Mouse (Mus musculus) layer of hippocampus, postnatal 14 days (tissue): ENCODE measurements around the gene Lpin1. TPM values are rescaled to one million over a fixed set of nuclear protein-coding genes. Genes with fewer than 3 reads are reported as not detected.

ENCODE experiments used
- DNase-seq, 2 experiments: peaks; one replicate each; pipeline ENCODE4 v3.0.0; 2021 to 2022; ENCODE audit warnings: low spot score in 2 of 2, mixed read lengths in 1 of 2
- total RNA-seq, 2 experiments: library from RNA; stranded (reverse); gene quantifications; 2 replicates each; pipeline ENCODE4 v1.2.3; 2021

The Lpin1 gene
- total RNA-seq, 2 experiments from 2014 or later, result 21.4 to 23.1 TPM

GRCm38 (mm10) chr12:16620230-16620629 lies 9.5 kb upstream of the Lpin1 start:
- DNase-seq, result no peak

- DNase-seq, result no peak
Observed at GRCm38 (mm10) chr12:16619453-16619852, 8.7 kb upstream of the Lpin1 start.

GRCm38 (mm10) chr12:16618512-16619274 lies 7.9 kb upstream of the Lpin1 start:
- peak; percentile 46 to 79 for DNase-seq

GRCm38 (mm10) chr12:16615738-16616137 lies 5.0 kb upstream of the Lpin1 start:
- DNase-seq, result no peak

GRCm38 (mm10) chr12:16614556-16614955 lies 3.8 kb upstream of the Lpin1 start:
- no peak for DNase-seq

- DNase-seq, result no peak
Observed at GRCm38 (mm10) chr12:16605624-16606023, 5.1 kb downstream of the Lpin1 start.

- DNase-seq, result no peak
Observed at GRCm38 (mm10) chr12:16602271-16602670, 8.5 kb downstream of the Lpin1 start.

GRCm38 (mm10) chr12:16600374-16600773 lies 10.4 kb downstream of the Lpin1 start:
- no peak for DNase-seq

GRCm38 (mm10) chr12:16599359-16599758 lies 11.4 kb downstream of the Lpin1 start:
- no peak for DNase-seq

GRCm38 (mm10) chr12:16593761-16594160 lies 17.0 kb downstream of the Lpin1 start:
- no peak for DNase-seq

GRCm38 (mm10) chr12:16593014-16593413 lies 17.8 kb downstream of the Lpin1 start:
- DNase-seq, result no peak

GRCm38 (mm10) chr12:16592451-16592850 lies 18.3 kb downstream of the Lpin1 start:
- DNase-seq, result no peak

GRCm38 (mm10) chr12:16591453-16592200 lies 19.1 kb downstream of the Lpin1 start:
- DNase-seq, result peak; percentile 72 to 77

- DNase-seq, result no peak
Observed at GRCm38 (mm10) chr12:16589966-16590365, 20.8 kb downstream of the Lpin1 start.

GRCm38 (mm10) chr12:16589204-16589949 lies 21.4 kb downstream of the Lpin1 start:
- peak; percentile 86 to 93 for DNase-seq

GRCm38 (mm10) chr12:16588396-16589042 lies 22.2 kb downstream of the Lpin1 start:
- DNase-seq, result peak; percentile 23 to 67

- no peak for DNase-seq
Observed at GRCm38 (mm10) chr12:16587767-16588166, 23.0 kb downstream of the Lpin1 start.

GRCm38 (mm10) chr12:16587111-16587510 lies 23.7 kb downstream of the Lpin1 start:
- no peak for DNase-seq

GRCm38 (mm10) chr12:16584964-16585363 lies 25.8 kb downstream of the Lpin1 start:
- no peak for DNase-seq

- no peak for DNase-seq
Observed at GRCm38 (mm10) chr12:16584035-16584682, 26.6 kb downstream of the Lpin1 start.

GRCm38 (mm10) chr12:16583313-16583712 lies 27.5 kb downstream of the Lpin1 start:
- DNase-seq, result no peak
